Mouse (Mus musculus): ENCODE data around the gene Efr3b. TPM values are rescaled to one million over a fixed set of nuclear protein-coding genes. Genes with fewer than 3 reads are reported as not detected.
A peak's percentile ranks its signal among the peaks of the same experiment; 100 is the strongest.

Efr3b gene
- total RNA-seq, 2 experiments from 2014 or later, result 3.9 to 6.7 TPM

- DNase-seq, result no peak
Observed at GRCm38 (mm10) chr12:4036157-4036556, 2.6 kb downstream of the Efr3b start.

DNA sequence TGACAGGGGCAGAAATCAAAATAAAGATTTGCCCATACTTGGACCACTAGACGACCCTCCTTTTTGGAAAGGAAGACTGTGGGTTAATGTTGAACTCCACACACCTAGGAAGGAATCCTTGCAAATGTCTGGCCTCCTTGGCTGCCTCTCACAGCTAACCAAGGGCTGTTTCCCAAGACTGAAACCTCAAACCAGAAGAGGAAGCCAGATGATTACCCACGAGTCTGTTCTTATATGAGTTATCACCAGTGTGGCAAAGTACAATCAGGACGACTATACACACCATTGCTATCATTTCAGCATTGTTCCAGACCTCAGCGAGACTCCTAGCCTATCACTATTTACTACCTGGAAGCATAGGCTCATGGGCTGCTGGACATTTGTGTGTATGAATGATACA, 9.7 kb downstream of the Efr3b start:
- DNase-seq, result no peak

- DNase-seq, result peak; percentile 33
Observed at GRCm38 (mm10) chr12:4028516-4028915, 10.2 kb downstream of the Efr3b start.

GRCm38 (mm10) chr12:4024356-4024755, 14.4 kb downstream of the Efr3b start:
- no peak for DNase-seq

DNA sequence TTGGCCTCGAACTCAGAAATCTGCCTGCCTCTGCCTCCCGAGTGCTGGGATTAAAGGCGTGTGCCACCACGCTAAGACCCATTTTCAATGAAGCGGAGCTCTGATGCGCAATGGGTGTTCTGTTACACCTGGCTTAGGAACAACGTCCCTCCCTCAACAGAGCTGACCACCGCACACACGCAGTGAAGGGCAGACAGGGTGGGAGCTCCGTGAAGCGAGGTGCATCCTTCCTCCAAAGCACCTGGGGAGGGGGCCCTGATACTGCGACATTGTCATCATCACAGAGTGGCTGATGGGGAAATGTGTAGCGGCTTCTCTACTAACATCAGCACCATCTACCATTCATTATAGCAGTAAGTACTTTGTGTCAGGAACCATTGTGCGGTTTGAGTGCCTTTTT, 15.2 kb downstream of the Efr3b start:
- no peak for DNase-seq

DNA sequence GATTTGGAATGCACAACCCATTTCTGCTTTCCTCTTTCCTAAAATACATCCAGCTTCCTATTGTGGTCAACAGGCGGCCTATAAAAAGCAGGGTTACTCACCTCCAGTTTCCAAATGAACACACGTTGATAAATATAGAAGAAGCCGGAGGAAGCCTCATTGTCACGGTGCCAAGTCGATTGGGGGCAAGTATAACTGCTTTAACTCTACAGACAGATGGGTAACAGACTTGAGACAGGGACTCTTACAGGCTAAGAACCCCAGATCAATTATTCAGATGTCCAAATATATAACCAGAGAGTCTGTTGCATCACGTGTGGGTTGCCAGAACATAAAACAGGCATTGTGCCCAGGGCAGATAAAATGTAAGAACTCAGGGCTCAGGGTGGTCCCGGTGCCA, 15.9 kb downstream of the Efr3b start:
- DNase-seq, result no peak

DNA sequence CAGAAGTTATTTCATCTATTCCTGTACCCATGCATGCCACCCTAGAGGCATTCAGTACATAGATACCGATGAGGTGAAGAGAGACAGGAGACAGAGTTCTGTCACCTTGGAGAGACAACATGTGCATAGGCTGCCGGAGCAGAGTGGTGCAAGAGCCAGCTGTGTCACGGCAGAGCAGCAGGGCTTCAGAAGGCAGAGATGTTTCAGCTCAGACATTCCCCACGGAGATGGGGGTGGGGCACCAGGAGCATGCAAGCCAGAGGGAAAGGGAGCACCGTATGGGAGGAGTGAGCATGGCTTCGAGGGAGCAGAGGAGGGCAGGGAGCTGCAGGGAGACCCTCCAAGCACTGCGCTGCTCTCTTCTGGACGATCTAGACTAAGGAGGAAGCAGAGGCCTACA, 18.2 kb downstream of the Efr3b start:
- peak; percentile 22 for DNase-seq

DNA sequence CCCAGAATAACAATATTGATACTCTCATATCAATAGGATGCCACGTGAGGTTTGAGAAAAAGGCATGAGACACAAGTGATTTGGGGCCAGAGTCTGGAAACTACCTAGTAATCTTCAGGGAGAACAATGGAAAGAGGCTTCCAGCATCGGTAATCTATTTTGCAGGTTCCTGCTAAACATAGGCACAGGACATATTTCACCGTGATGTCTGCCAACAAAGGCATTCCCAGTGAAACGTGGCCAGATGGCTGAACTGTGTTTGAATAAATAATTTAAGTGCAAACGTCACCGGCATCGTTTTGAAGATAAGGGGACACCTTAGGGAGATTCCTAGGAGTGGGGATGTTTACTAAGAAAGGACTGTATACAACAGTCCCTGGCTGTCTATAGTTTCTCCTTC, 22.4 kb downstream of the Efr3b start:
- DNase-seq, result no peak

DNA sequence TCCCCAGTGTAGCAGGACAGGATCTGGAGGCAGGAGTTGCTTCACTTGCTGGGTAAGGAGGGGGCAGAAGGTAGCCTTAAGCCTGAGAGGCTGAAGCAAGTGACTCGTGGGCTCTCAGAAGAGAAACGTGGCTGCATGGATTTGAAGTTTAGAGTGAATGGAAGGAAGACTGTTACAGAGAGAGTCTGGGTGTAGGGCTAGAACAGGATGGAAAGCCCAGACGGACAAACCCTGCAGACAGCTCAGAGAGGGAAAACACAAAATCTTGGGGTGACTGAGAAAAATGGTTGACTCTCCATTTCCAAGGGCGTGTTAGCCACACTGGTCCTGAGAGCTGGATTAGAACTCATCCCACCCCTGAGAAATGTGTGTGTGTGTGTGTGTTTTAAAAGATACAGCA, 23.0 kb downstream of the Efr3b start:
- DNase-seq, result no peak

GRCm38 (mm10) chr12:4015255-4015654, 23.5 kb downstream of the Efr3b start:
- no peak for DNase-seq

- no peak for DNase-seq
Observed at GRCm38 (mm10) chr12:4011715-4012114, 27.0 kb downstream of the Efr3b start.

DNA sequence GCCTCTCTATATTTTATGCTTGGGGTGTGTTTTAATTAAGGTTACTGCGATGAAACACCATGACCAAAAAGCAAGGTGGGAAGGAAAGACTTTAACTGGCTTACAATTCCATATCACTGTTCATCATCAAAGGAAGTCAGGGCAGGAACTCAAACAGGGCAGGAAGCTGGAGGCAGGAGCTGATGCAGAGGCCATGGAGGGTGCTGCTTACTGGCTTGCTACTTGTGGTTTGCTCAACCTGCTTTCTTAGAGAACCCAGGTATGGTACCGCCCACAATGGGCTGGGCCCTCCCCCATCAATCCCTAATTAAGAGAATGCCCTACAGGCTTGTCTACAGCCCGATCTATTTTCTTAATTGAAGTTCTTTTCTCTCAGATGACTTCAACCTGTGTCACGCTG, 27.4 kb downstream of the Efr3b start:
- no peak for DNase-seq

- no peak for DNase-seq
Observed at GRCm38 (mm10) chr12:4008731-4009130, 30.0 kb downstream of the Efr3b start.

- no peak for DNase-seq
Observed at GRCm38 (mm10) chr12:4007766-4008165, 30.9 kb downstream of the Efr3b start.

- peak; percentile 34 for DNase-seq
Observed at GRCm38 (mm10) chr12:4007181-4007580, 31.5 kb downstream of the Efr3b start.

DNA sequence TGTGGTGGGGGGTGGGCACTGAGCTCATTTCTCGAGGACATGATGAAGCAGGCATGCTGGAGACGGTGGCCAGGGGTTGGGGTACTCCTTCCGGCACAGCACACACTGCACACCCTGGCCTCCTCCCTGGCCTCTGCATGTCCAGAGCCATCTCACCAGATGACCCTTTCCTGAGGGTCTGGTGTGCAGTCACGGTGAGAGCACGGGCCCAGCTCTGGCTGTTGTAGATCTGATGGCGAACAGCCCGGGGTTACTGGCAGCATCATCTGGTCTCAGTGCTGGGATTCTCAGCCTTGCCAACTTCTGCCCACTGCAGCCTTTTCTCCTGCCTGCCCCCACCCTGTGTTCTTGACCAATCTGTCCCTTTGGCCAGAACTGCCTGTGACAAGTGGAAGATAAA, 32.6 kb downstream of the Efr3b start:
- DNase-seq, result peak; percentile 35

DNA sequence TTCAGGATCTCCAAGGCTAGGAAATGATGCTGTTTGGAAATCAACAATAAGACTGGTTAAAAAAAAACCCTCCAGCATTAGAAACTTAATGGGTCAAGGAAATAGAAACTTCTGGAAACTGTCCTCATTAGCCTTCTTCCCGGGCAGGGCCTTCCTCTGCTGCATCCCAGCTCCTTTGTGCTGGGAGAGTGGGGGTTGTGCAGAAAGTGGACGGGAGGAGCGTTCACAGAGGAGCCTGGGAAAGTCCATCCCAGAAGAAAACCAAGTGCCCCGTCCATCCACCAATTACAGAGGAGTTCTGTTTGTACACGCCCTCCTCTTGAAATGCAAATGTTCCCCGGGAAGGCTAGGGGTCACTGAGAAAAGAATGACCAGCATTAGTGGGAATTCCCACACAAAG, 34.1 kb downstream of the Efr3b start:
- no peak for DNase-seq

- no peak for DNase-seq
Observed at GRCm38 (mm10) chr12:4000406-4000805, 38.3 kb downstream of the Efr3b start.

DNA sequence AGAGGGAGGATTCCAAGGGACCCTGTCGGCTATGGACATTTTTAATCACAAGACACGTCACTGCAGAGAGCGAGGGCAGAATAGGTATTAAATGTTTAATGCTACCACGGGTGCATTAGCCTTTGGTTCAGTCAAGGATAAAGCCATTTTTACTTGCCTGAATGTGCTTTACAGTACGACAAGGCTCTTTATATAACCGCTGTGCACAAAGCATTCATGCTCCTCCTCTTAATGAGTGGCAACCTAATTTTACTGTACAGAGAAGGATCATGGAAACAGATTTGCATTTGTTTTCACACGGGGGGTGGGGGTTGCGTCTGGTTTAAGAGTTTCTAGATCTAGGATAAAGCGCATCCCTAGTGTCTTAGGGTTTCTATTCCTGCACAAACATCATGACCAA, 42.0 kb downstream of the Efr3b start:
- no peak for DNase-seq

- no peak for DNase-seq
Observed at GRCm38 (mm10) chr12:3991047-3991446, 47.7 kb downstream of the Efr3b start.

DNA sequence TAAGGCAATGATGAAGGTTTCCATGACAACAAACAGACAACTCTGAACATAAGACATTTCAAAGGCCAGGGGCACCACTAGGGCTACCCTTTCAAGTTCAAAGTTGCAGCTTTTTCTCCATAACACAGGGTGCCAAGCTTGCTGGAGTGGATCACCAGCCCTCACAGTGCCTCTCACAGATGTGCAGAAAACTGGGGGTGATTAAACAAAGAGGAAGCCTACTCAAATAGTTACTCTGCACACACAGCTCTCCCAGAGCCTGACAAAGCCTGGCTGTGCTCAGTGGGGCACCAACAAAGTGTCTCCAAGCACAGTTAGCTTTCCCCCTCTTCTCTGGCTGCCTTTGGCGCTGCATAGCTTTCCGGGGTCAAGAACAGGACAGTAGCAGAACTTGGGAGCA, 48.8 kb downstream of the Efr3b start:
- DNase-seq, result no peak

GRCm38 (mm10) chr12:3984446-3984845, 54.3 kb downstream of the Efr3b start:
- no peak for DNase-seq

DNA sequence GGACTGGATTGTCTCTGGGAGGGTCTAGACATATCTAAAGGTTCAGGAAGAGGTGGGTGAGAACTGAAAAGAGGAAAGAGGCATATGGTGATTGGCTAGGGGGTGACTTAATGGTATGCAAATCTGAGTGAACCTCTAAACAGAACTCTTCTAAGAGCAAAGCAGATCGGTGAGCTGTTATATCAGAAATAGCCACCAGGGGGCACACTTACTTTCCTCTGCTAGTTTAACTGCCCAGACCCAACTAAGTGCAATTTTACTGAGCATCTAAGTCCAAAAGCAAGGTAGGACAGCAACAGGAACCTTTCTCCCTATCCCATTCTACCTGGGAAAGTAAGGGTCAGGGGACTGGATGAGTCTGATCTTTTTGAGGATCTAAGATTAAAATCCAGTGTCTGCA, 55.0 kb downstream of the Efr3b start:
- peak; percentile 89 for DNase-seq

- peak; percentile 76 for DNase-seq
Observed at GRCm38 (mm10) chr12:3982257-3982656, 56.5 kb downstream of the Efr3b start.

DNA sequence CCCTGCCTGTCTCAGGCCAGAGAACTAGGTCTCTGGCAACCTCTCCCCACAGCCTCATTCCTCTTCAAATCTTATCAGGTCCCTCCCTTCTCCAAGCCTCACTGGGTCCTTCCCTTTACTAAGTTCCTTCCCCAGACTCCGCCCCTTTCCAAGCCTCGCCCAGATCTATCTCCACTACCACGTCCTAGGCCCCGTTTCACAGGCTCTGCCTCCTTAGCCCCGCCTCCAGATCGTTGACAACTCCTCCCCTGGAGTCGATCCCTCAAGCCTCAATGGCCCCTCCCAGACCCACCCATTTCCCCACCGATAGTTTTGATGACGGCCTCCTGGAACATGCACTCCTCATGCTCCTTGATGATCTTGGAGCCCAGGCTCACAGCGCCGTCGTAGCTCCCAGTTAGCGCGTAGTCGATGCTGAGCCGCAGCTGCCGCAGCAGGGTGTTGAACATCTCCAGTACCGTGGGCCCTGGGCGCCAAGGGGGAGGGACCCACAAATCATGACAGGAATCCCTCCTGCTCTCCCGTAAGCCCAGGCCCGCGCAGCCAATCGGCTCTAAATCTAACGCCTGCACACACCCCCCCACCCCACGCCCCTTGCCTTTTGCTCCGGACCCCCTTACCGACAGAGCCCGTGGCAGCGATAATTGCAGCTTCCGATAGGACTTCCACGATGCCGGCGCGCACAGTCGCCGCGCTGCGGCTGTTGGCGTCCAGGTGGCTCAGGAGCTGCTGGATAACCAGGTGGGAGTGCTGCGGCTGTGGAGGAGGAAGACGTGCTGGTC, 57.2 kb downstream of the Efr3b start:
- peak; percentile 83 for DNase-seq
